Mouse (Mus musculus) lung, postnatal 0 days (tissue): ENCODE data around the gene Tyw1.

Source experiments
- CTCF ChIP-seq: IDR thresholded peaks from 2 replicates; pipeline ENCODE4 v1.5.1; 2016; ENCODE audit warnings: antibody characterized with exemption, mild to moderate bottlenecking
- EP300 ChIP-seq: IDR thresholded peaks from 2 replicates; pipeline ENCODE4 v1.6.1; 2016; ENCODE audit warnings: antibody characterized with exemption, mild to moderate bottlenecking, control low read depth

DNA sequence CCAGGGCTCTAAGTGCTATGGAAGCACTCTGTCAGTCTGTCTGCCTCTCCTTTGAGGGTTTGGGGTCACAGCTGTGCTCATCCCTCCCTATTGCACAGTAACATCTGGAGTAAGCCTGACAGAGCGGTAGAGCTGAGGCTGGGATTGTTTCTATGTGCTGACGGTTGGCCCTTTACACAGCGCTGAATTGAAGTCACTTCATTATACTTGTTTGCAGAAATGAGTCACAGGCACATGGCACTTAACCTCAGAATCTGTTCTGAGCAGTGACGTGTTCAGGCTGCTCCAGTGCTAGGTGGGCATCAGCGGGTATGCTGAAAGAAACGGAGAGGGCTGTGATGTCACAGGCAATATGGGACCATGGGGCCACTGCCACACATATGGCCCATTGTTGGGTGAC, 17.6 kb downstream of the Tyw1 start:
- TF ChIP-seq EP300 = no peak
- TF ChIP-seq CTCF = no peak
